Mouse (Mus musculus) embryonic facial prominence, embryonic 13.5 days (tissue): ENCODE measurements around the gene Cux1. TPM values are rescaled to one million over a fixed set of nuclear protein-coding genes. Genes with fewer than 3 reads are reported as not detected.

ENCODE experiments used
- ATAC-seq: fragments of 200-750 bp; cut with Nextera tagmentation; 2 replicates; pipeline ENCODE4 v1.8.0; 2017; ENCODE audit warnings: low read depth; ENCODE audit not compliant: insufficient number of reproducible peaks, insufficient read depth, low FRiP score, low TSS enrichment
- H3K27ac ChIP-seq: fragments of 300-500 bp; sonication (generic); 2 replicates; pipeline ENCODE4 v1.5.1; 2015; ENCODE audit warnings: moderate library complexity, mild to moderate bottlenecking, inconsistent platforms
- H3K27me3 ChIP-seq: fragments of 300-500 bp; sonication (generic); 2 replicates; pipeline ENCODE4 v1.6.1; 2015; ENCODE audit warnings: mild to moderate bottlenecking, inconsistent platforms
- H3K36me3 ChIP-seq: fragments of 300-500 bp; sonication (generic); 2 replicates; pipeline ENCODE4 v1.6.1; 2015; ENCODE audit warnings: mild to moderate bottlenecking, inconsistent platforms
- H3K4me1 ChIP-seq: fragments of 300-500 bp; sonication (generic); 2 replicates; pipeline ENCODE4 v1.6.1; 2015; ENCODE audit warnings: inconsistent platforms
- H3K4me2 ChIP-seq: fragments of 300-500 bp; sonication (generic); 2 replicates; pipeline ENCODE4 v1.6.1; 2015; ENCODE audit warnings: moderate library complexity, mild to moderate bottlenecking, inconsistent platforms
- H3K4me3 ChIP-seq: fragments of 300-500 bp; sonication (generic); 2 replicates; pipeline ENCODE4 v1.5.1; 2015; ENCODE audit warnings: mild to moderate bottlenecking, inconsistent platforms
- H3K9ac ChIP-seq: fragments of 300-500 bp; sonication (generic); 2 replicates; pipeline ENCODE4 v1.6.1; 2015; ENCODE audit warnings: mild to moderate bottlenecking, inconsistent platforms
- H3K9me3 ChIP-seq: fragments of 300-500 bp; sonication (generic); 2 replicates; pipeline ENCODE4 v1.6.1; 2016; ENCODE audit warnings: inconsistent platforms
- WGBS: fragments of 180-500 bp; shearing (Covaris S2); methylation state at CpG from one replicate; pipeline ENCODE4 v1.1.7; 2015; ENCODE audit warnings: mixed read lengths; 5-methylcytosine and 5-hydroxymethylcytosine counted together
- polyA plus RNA-seq: library from polyadenylated mRNA; unstranded; fragments of >200 nt; fragmentation: Nextera tagmentation; extraction: Ambion mirVana; gene quantifications from 2 replicates; pipeline ENCODE4 v1.2.1, GENCODE M21; 2015

Cux1 gene
- polyA plus RNA-seq, 1 experiment from 2014 or later: 82.7 TPM

DNA sequence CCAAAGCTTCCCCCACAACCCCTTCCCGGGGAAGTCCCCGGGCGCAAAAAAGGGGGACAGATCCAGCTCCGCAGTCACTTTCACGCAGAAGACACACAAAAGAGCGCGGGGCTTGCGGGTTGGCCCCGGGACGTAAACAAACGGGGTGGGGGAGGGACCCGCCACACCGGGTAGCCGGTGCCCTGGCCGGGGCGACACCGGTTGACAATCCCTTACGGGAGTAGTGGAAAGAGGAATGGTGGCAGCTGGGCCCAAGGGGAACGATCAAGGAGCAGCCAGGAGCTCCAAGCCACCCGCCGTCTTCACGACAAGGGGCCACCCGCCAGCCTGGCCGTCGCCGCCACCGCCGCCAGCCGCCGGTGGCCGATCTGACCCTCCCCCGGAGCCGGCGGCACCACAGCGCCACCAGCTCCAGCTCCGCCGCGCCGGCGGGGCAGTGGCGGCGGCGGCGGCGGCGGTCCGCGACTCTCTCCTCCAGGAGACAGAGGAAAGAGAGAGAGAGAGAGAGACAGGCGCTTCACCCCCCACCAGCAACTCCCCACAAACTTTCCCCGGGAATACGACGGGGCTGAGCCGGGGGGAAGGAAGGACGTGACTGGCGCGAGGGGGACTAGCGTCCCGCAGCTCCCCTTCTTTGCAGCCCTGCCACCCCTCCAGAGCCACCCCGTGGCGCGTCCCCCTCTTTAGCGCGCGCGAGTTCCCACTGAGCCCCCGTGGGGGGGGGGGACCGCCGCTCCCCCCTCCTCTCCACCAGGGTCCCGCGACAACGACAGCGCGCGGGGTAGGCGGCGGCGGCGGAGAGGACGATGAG lies 1.1 kb downstream of the Cux1 start:
- no peaks in the 10 kb centered on the region for H3K9me3 ChIP-seq
- H3K36me3 ChIP-seq: no peaks in the 10 kb centered on the region
- peak overlapping the region; percentile 98 for H3K4me2 ChIP-seq
- peaks cover 38% of the 10 kb centered on the region for H3K27me3 ChIP-seq
- H3K4me1 ChIP-seq: peaks cover 46% of the 10 kb centered on the region
- peak overlapping the region; percentile 85 for H3K9ac ChIP-seq
- H3K27ac ChIP-seq: peak overlapping the region; percentile 88
- no peak for ATAC-seq
- peak overlapping the region; percentile 93 for H3K4me3 ChIP-seq
- WGBS: under 1% methylated on average over 76 of the region's 79 CpGs

DNA sequence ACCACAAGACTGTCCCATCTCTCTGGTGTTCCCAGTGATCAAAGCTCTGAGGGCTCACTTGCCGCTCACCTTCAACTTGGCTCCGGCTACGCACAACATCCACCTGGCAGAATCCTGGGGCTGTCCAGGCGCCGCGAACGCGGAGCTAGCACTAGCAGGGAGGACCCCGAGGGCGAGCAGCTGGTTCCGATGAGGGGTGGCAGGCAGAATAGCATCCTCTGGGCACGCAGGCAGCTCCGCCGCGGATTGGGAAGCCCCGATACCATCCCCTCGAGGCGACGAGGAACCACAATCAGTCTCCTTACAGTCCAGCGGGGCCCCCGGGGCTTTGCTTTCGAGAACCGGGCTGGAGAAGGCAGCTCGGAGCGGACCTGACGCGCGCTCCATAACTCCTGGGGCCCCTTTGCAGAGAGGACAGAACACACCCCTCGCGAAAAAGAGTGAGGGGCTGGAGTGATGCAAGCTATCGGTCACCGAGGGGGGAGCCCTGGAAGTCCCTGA lies 1.9 kb downstream of the Cux1 start:
- Histone ChIP-seq H3K4me3 (peak overlapping the region; percentile 93), H3K9me3 (no peaks in the 10 kb centered on the region), H3K4me1 (peaks cover 51% of the 10 kb centered on the region), H3K9ac (peak overlapping the region; percentile 85), H3K27me3 (peaks cover 35% of the 10 kb centered on the region), H3K4me2 (peak overlapping the region; percentile 98), H3K36me3 (no peaks in the 10 kb centered on the region), H3K27ac (0 out of 2 replicates have a peak overlapping the region, but pooled peaks have one; percentile 28)
- under 1% methylated on average over 32 of the region's 32 CpGs for WGBS
- no peak for ATAC-seq

DNA sequence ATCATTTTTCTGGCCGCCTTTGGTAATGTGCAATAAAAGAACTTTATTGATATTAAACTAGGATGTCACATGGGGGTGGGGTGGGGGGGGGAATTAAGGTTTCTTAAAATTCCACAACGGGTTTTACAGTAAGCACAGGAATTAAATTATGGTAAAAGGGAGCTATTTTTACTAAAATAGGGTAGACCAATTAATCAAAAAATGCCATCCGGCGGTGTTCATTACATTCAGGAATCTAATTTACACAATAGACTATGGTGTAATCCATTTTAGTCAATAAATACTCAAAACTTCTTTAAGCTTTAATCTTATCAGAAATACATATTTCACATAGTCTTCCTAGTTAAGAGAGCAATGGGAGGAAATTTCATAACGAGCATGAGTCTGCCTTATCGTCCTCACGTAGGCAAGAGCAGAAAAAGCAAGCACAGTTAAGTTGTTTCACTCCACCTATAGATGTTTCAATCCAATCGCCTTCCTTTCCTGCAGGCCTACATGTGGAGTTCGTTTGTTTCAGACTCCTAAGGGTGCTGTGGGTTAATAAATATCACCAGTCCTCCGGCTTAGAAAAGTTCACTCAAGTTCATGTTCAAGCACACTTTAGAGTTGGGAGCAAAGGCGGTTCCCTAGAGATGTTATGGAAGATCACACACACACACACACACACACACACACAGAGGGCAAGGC lies 2.5 kb downstream of the Cux1 start:
- H3K27ac ChIP-seq: 0 out of 2 replicates have a peak overlapping the region, but pooled peaks have one; percentile 28
- no peaks in the 10 kb centered on the region for H3K9me3 ChIP-seq
- peaks cover 51% of the 10 kb centered on the region for H3K4me1 ChIP-seq

DNA sequence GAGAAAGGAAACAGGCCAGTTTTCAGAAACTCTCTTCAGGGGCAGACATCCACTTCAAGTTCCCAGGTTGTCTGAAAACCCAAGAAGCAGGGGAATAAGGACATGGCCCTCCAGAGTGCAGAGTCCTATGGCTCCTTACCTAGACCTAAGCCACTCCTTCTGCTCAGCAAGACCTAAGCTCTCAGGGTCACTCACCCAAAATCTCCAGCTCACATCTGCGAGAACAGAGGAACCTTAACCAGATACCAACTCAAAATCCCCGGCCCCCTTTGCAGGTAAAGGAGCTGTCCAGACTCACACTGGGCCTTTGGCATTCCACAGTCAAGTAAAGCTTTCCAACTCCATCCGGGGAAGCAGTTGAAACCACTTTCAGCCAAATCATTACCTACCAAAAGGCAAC lies 3.3 kb downstream of the Cux1 start:
- Histone ChIP-seq H3K4me1 (peaks cover 56% of the 10 kb centered on the region), H3K27ac (no peak overlapping the region), H3K9me3 (no peaks in the 10 kb centered on the region), H3K27me3 (peaks cover 36% of the 10 kb centered on the region), H3K36me3 (no peaks in the 10 kb centered on the region), H3K4me2 (peak overlapping the region; percentile 19), H3K4me3 (no peak overlapping the region), H3K9ac (no peak overlapping the region)
- WGBS: 49% methylated on average over 3 of the region's 3 CpGs
- ATAC-seq: no peak

More for the DNA sequence above, 2.5 kb downstream of the Cux1 start:
- 30% methylated on average over 11 of the region's 11 CpGs for WGBS
- H3K36me3 ChIP-seq: no peaks in the 10 kb centered on the region
- peaks cover 33% of the 10 kb centered on the region for H3K27me3 ChIP-seq
- H3K4me3 ChIP-seq: peak overlapping the region; percentile 93
- H3K9ac ChIP-seq: peak overlapping the region; percentile 85
- peak overlapping the region; percentile 98 for H3K4me2 ChIP-seq
- ATAC-seq: no peak

DNA sequence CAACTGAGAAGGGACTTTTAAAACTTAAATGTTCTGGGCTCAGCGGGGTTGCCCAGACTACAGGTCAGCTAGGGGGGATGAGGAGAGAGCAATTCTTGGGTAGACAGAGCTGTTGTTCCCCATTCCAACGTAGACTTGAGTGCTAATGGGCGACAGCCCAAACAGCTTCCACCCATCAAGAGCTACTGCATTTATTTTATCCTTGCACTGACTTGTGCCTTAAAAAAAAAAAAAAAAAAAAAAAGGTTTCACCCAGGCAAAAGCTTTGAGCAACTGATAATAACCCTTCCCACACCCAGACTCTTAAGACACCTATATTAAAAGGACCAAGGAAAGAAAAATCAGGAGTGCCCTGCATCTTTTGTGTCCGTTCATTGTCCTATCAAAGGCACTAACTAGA lies 4.2 kb downstream of the Cux1 start:
- H3K36me3 ChIP-seq: no peaks in the 10 kb centered on the region
- H3K4me3 ChIP-seq: no peak overlapping the region
- ATAC-seq: no peak
- H3K9me3 ChIP-seq: no peaks in the 10 kb centered on the region
- H3K4me2 ChIP-seq: no peak overlapping the region
- no peak overlapping the region for H3K9ac ChIP-seq
- H3K4me1 ChIP-seq: peaks cover 47% of the 10 kb centered on the region
- H3K27ac ChIP-seq: no peak overlapping the region
- 52% methylated on average over 4 of the region's 4 CpGs for WGBS
- peaks cover 27% of the 10 kb centered on the region for H3K27me3 ChIP-seq

DNA sequence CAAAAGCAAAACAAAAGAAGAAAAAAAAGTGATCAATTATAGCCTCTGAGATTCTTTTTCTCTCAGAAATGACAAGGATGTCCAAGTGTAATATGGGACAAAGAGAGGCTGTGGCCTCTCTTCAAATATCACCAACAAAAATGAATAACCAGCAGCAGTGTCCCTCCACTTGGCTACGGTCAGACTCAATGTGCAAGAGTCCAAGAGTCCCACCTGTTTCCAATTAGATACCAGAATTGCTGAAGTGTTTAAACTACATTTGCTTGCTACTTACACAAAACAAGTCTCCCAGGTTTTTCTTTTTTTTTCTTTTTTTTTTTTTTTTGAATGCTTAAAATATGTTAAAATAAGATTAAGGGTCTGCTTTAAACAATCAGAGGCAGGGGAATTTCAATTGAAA lies 5.1 kb downstream of the Cux1 start:
- Histone ChIP-seq H3K27ac (no peak overlapping the region), H3K4me2 (no peak overlapping the region), H3K27me3 (peaks cover 23% of the 10 kb centered on the region; the same call in 1 of the 2 replicates), H3K9ac (no peak overlapping the region), H3K36me3 (no peaks in the 10 kb centered on the region), H3K9me3 (no peaks in the 10 kb centered on the region), H3K4me3 (no peak overlapping the region), H3K4me1 (peaks cover 47% of the 10 kb centered on the region)
- no peak for ATAC-seq
- 35% methylated on average over 1 of the region's 1 CpGs for WGBS

DNA sequence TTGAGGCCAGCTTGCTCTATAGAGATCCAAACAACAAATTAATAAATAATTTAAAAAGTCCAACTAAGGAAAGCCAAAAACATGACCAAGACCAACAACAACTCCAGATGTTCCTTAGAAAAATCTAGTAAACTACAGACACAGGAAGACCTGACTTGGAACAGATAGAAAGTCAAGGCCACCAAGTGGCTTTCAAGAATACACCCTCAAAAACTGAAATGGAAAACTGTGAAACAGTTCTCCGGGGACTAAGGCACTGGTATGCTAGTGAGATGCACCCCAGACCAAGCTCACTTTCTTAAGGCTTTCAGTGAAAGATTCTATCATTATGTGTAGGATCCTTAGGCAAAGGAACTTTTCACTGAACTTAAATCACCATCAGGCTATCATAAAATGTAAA lies 5.6 kb downstream of the Cux1 start:
- WGBS: 88% methylated on average over 1 of the region's 1 CpGs
- Histone ChIP-seq H3K9me3 (no peaks in the 10 kb centered on the region), H3K9ac (no peak overlapping the region), H3K36me3 (no peaks in the 10 kb centered on the region), H3K27ac (no peak overlapping the region), H3K27me3 (peaks cover 26% of the 10 kb centered on the region; the same call in 1 of the 2 replicates), H3K4me3 (no peak overlapping the region), H3K4me2 (no peak overlapping the region), H3K4me1 (peaks cover 50% of the 10 kb centered on the region)
- no peak for ATAC-seq

DNA sequence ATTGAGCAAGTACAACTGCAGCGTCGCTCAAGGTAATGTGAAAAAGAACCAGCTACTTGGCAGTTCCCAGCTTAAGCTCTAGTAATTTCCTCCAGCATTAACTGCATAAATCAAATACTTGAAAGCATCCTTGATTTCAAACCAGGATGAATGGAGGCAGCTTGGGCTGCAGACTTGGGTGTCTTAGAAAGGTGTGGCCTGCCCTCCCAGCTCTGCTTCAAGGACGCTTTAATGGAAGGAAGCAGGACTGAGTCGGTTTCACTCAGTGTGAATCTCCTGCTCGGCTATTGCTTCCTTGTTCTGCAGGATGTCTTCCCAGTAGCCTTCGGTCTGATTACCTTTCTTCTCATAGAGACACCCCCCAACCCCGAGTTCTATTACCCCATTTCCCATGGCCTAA lies 6.6 kb downstream of the Cux1 start:
- H3K4me2 ChIP-seq: no peak overlapping the region
- peaks cover 60% of the 10 kb centered on the region for H3K4me1 ChIP-seq
- no peak overlapping the region for H3K27ac ChIP-seq
- ATAC-seq: no peak
- H3K9ac ChIP-seq: no peak overlapping the region
- no peaks in the 10 kb centered on the region for H3K36me3 ChIP-seq
- 64% methylated on average over 7 of the region's 7 CpGs for WGBS
- H3K4me3 ChIP-seq: no peak overlapping the region
- no peaks in the 10 kb centered on the region for H3K9me3 ChIP-seq
- peaks cover 30% of the 10 kb centered on the region; the same call in 1 of the 2 replicates for H3K27me3 ChIP-seq

DNA sequence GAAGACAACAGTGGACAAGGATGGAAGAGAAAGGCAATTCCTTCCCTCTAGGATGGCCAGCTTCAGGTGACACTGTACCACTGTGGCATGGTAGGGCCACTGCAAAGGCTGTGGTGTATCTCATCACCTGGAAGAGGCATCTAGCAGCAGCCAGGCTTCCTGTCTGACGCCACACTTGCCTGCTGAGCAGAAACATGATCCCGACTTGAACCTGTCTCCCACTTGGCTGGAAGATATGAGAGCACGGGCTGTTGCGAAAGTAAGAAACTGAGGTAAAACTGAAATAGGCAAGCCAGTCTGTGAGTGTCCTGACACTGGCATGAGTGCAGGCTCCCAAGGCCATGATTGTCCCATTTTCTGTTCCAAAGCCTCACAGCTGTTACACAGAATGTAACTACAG lies 9.8 kb downstream of the Cux1 start:
- no peak overlapping the region for H3K4me3 ChIP-seq
- peaks cover 52% of the 10 kb centered on the region for H3K4me1 ChIP-seq
- ATAC-seq: no peak
- H3K27ac ChIP-seq: no peak overlapping the region
- 69% methylated on average over 4 of the region's 4 CpGs for WGBS
- H3K9me3 ChIP-seq: no peaks in the 10 kb centered on the region
- no peaks in the 10 kb centered on the region for H3K36me3 ChIP-seq
- no peak overlapping the region for H3K9ac ChIP-seq
- no peak overlapping the region for H3K4me2 ChIP-seq
- H3K27me3 ChIP-seq: peaks cover 26% of the 10 kb centered on the region; the same call in 1 of the 2 replicates

DNA sequence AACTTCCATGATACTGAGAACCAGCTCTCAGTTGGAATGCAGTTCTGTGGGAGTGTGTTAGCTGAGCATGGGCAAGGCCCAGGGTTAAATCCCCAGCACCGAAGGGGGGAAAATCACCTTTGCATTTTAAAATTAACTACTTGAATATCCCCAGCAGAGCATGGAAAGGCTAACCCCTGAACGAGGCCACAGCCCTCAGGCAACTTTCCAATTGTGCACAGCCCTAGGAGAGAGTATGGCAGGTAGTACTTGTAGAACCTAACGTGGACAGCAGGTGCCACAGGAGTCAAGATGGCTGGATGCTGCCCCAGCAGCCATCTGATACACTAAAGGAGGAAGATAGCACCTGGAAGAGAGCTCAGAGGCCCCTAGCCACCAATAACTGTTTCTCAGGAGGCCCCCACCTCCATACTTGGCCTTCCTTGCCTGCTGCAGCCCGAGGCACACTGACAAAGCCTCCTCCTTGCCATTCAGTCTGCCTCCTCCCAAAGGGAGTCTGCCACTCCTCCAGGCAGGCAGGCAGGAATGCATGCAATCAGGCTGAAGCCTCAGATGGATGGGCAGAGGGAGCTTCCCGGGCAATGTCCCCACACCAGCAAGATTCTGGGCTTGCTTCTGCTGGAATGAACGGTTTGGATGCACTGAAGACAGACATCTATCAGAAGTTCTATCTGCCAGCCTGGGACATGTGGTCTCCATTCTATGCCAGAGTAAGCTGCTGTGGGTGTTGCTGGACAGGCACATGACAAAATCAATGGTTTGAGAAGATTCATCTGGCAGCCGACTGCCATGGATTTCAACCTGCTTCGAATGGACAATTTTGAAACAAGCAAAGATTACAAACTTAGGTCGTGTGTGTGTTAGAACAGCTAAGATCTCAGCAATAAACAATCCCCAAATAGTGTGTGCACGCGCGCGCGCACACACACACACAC lies 10.7 kb downstream of the Cux1 start:
- Histone ChIP-seq H3K4me1 (peaks cover 56% of the 10 kb centered on the region), H3K27me3 (peaks cover 26% of the 10 kb centered on the region; the same call in 1 of the 2 replicates), H3K36me3 (no peaks in the 10 kb centered on the region), H3K27ac (no peak overlapping the region), H3K9ac (no peak overlapping the region), H3K9me3 (no peaks in the 10 kb centered on the region), H3K4me3 (no peak overlapping the region), H3K4me2 (no peak overlapping the region)
- ATAC-seq: no peak
- 79% methylated on average over 14 of the region's 14 CpGs for WGBS

DNA sequence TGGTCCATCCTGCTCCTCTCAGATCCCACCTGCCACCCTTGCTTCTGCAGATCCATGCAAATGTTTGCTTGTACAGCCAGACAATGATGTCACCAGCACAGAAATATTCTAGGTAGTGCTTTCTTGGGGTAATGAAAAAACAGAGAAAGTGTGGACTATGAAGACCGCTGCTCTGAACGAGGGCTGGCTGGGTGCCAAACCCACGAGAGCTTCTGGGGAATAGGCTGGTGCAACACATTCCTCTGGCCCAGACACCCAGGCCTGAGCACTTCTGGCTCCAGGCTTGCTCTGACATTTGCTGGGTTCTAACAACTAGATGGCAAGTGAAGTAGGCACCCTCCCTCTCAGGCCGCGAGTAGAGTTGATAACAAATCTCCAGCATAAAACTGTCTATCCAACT lies 11.6 kb downstream of the Cux1 start:
- peak; percentile 73; the same call in 1 of the 2 replicates for ATAC-seq
- H3K36me3 ChIP-seq: no peaks in the 10 kb centered on the region
- no peaks in the 10 kb centered on the region for H3K9me3 ChIP-seq
- peaks cover 62% of the 10 kb centered on the region for H3K4me1 ChIP-seq
- 33% methylated on average over 5 of the region's 5 CpGs for WGBS
- peaks cover 28% of the 10 kb centered on the region; the same call in 1 of the 2 replicates for H3K27me3 ChIP-seq
- H3K4me3 ChIP-seq: no peak overlapping the region
- no peak overlapping the region for H3K4me2 ChIP-seq
- no peak overlapping the region for H3K27ac ChIP-seq
- no peak overlapping the region for H3K9ac ChIP-seq
